Mouse (Mus musculus): Measurements from ENCODE around the gene Gm13290. TPM values are rescaled to one million over a fixed set of nuclear protein-coding genes. Genes with fewer than 3 reads are reported as not detected.

Gm13290 gene
- polyA plus RNA-seq, 1 experiment from 2014 or later = 0.22 TPM

Other genes starting within 250 kb of the Gm13290 start
- gene Ifna15, start 215.6 kb upstream of the Gm13290 start, polyA plus RNA-seq (2015; fragmentation: Nextera tagmentation; extraction: Ambion mirVana) = not detected in 2 replicates
- not detected in 2 replicates for gene Ifna14, start 202.0 kb upstream of the Gm13290 start, polyA plus RNA-seq (2015; fragmentation: Nextera tagmentation; extraction: Ambion mirVana)
- gene Ifna9, start 181.4 kb upstream of the Gm13290 start, polyA plus RNA-seq (2015; fragmentation: Nextera tagmentation; extraction: Ambion mirVana) = not detected in 2 replicates
- gene Ifna12, start 170.5 kb upstream of the Gm13290 start, polyA plus RNA-seq (2015; fragmentation: Nextera tagmentation; extraction: Ambion mirVana) = not detected in 2 replicates
- gene C87499, start 139.4 kb upstream of the Gm13290 start, polyA plus RNA-seq (2015; fragmentation: Nextera tagmentation; extraction: Ambion mirVana) = not detected in 2 replicates
- gene Ifna13, start 129.4 kb upstream of the Gm13290 start, polyA plus RNA-seq (2015; fragmentation: Nextera tagmentation; extraction: Ambion mirVana) = not detected in 2 replicates
- gene Ifna16, start 96.9 kb upstream of the Gm13290 start, polyA plus RNA-seq (2015; fragmentation: Nextera tagmentation; extraction: Ambion mirVana) = not detected in 2 replicates
- not detected in 2 replicates for gene Ifna2, start 89.9 kb upstream of the Gm13290 start, polyA plus RNA-seq (2015; fragmentation: Nextera tagmentation; extraction: Ambion mirVana)
- gene Ifnab, start 82.5 kb upstream of the Gm13290 start, polyA plus RNA-seq (2015; fragmentation: Nextera tagmentation; extraction: Ambion mirVana) = not detected in 2 replicates
- gene Gm26566, start 52.0 kb upstream of the Gm13290 start, polyA plus RNA-seq (2015; fragmentation: Nextera tagmentation; extraction: Ambion mirVana) = 1.1 and 1.7 TPM in 2 replicates
- 93.3 and 96.3 TPM in 2 replicates for gene Klhl9, start 51.4 kb upstream of the Gm13290 start, polyA plus RNA-seq (2015; fragmentation: Nextera tagmentation; extraction: Ambion mirVana)
- gene Gm13271, start 19.0 kb upstream of the Gm13290 start, polyA plus RNA-seq (2015; fragmentation: Nextera tagmentation; extraction: Ambion mirVana) = not detected in 2 replicates
- 0.21 and 0.68 TPM in 2 replicates for gene Gm13283, start 13.7 kb upstream of the Gm13290 start, polyA plus RNA-seq (2015; fragmentation: Nextera tagmentation; extraction: Ambion mirVana)
- gene Gm13289, start 3.1 kb downstream of the Gm13290 start, polyA plus RNA-seq (2015; fragmentation: Nextera tagmentation; extraction: Ambion mirVana) = not detected in 2 replicates
- 0.39 TPM in 1 of 2 replicates, not detected in the other for gene Gm13272, start 6.0 kb downstream of the Gm13290 start, polyA plus RNA-seq (2015; fragmentation: Nextera tagmentation; extraction: Ambion mirVana)
- gene Ifnz, start 8.3 kb downstream of the Gm13290 start, polyA plus RNA-seq (2015; fragmentation: Nextera tagmentation; extraction: Ambion mirVana) = 0.66 TPM in 1 of 2 replicates, not detected in the other
- not detected in 2 replicates for gene Gm13276, start 11.9 kb downstream of the Gm13290 start, polyA plus RNA-seq (2015; fragmentation: Nextera tagmentation; extraction: Ambion mirVana)
- not detected in 2 replicates for gene Gm13277, start 14.8 kb downstream of the Gm13290 start, polyA plus RNA-seq (2015; fragmentation: Nextera tagmentation; extraction: Ambion mirVana)
- not detected in 2 replicates for gene Gm13278, start 17.7 kb downstream of the Gm13290 start, polyA plus RNA-seq (2015; fragmentation: Nextera tagmentation; extraction: Ambion mirVana)
- gene Gm13275, start 20.7 kb downstream of the Gm13290 start, polyA plus RNA-seq (2015; fragmentation: Nextera tagmentation; extraction: Ambion mirVana) = not detected in 2 replicates
- gene Gm13279, start 23.6 kb downstream of the Gm13290 start, polyA plus RNA-seq (2015; fragmentation: Nextera tagmentation; extraction: Ambion mirVana) = not detected in 2 replicates
- 1.5 and 1.7 TPM in 2 replicates for gene Gm13285, start 25.8 kb downstream of the Gm13290 start, polyA plus RNA-seq (2015; fragmentation: Nextera tagmentation; extraction: Ambion mirVana)
- not detected in 2 replicates for gene Gm13287, start 29.4 kb downstream of the Gm13290 start, polyA plus RNA-seq (2015; fragmentation: Nextera tagmentation; extraction: Ambion mirVana)
- 0.11 TPM in 1 of 2 replicates, not detected in the other for gene Gm13288, start 31.7 kb downstream of the Gm13290 start, polyA plus RNA-seq (2015; fragmentation: Nextera tagmentation; extraction: Ambion mirVana)
- not detected in 2 replicates for gene Ifna7, start 42.4 kb downstream of the Gm13290 start, polyA plus RNA-seq (2015; fragmentation: Nextera tagmentation; extraction: Ambion mirVana)
- not detected in 2 replicates for gene Ifna11, start 46.1 kb downstream of the Gm13290 start, polyA plus RNA-seq (2015; fragmentation: Nextera tagmentation; extraction: Ambion mirVana)
- gene Ifna6, start 53.6 kb downstream of the Gm13290 start, polyA plus RNA-seq (2015; fragmentation: Nextera tagmentation; extraction: Ambion mirVana) = not detected in 2 replicates
- gene Ifna5, start 61.7 kb downstream of the Gm13290 start, polyA plus RNA-seq (2015; fragmentation: Nextera tagmentation; extraction: Ambion mirVana) = not detected in 2 replicates
- not detected in 2 replicates for gene Ifna4, start 68.0 kb downstream of the Gm13290 start, polyA plus RNA-seq (2015; fragmentation: Nextera tagmentation; extraction: Ambion mirVana)
- gene Ifna1, start 76.3 kb downstream of the Gm13290 start, polyA plus RNA-seq (2015; fragmentation: Nextera tagmentation; extraction: Ambion mirVana) = not detected in 2 replicates
- gene Ifne, start 106.4 kb downstream of the Gm13290 start, polyA plus RNA-seq (2015; fragmentation: Nextera tagmentation; extraction: Ambion mirVana) = not detected in 2 replicates

Data from lung, embryonic 15.5 days (tissue).